Mouse (Mus musculus) CH12.LX (cell line): ENCODE measurements around the gene Timm23. TPM values are rescaled to one million over a fixed set of nuclear protein-coding genes. Genes with fewer than 3 reads are reported as not detected.
A peak's percentile ranks its signal among the peaks of the same experiment; 100 is the strongest.

ENCODE experiments used
- DNase-seq: peaks from one replicate; pipeline ENCODE4 v3.0.0-alpha.2; 2013; ENCODE audit errors: extremely low read depth
- H3K27ac ChIP-seq: 2 replicates; pipeline ENCODE4 v1.5.1; 2012; ENCODE audit warnings: low read depth, mild to moderate bottlenecking, control low read depth, moderate library complexity; ENCODE audit not compliant: insufficient read depth
- H3K27me3 ChIP-seq: replicated peaks from 2 replicates; pipeline ENCODE3; 2012; ENCODE audit warnings: inconsistent platforms
- H3K36me3 ChIP-seq, 2 experiments: replicated peaks in 1 of 2; 2 replicates each; pipeline versions ENCODE3 to v1.6.1; 2012; ENCODE audit warnings: inconsistent platforms in 1 of 2, low read length in 1 of 2, mild to moderate bottlenecking in 1 of 2, mixed read lengths in 1 of 2, moderate library complexity in 1 of 2; ENCODE audit not compliant: control insufficient read depth in 1 of 2, insufficient read depth in 1 of 2
- H3K4me1 ChIP-seq, 2 experiments: 2 replicates each; pipeline ENCODE4 v1.6.1; 2012; ENCODE audit warnings: inconsistent platforms in 1 of 2, moderate library complexity in 1 of 2; ENCODE audit not compliant: insufficient read depth in 2 of 2, control insufficient read depth in 1 of 2
- H3K4me2 ChIP-seq: 2 replicates; pipeline ENCODE4 v1.6.1; 2012; ENCODE audit warnings: low read depth, mild to moderate bottlenecking, control low read depth; ENCODE audit not compliant: poor library complexity, insufficient read depth, severe bottlenecking
- H3K4me3 ChIP-seq, 3 experiments: fragments of 150-350 bp in 1 of 3; sonication (generic) in 1 of 3; replicated peaks in 1 of 3; 2 replicates each; pipeline versions ENCODE3 to v1.5.1; 2011 to 2012; ENCODE audit warnings: low read depth in 2 of 3, low read length in 2 of 3, mild to moderate bottlenecking in 2 of 3, moderate library complexity in 2 of 3, control low read depth in 1 of 3, improper control_type of control experiment in 1 of 3, inconsistent platforms in 1 of 3, mixed read lengths in 1 of 3; ENCODE audit not compliant: poor library complexity in 1 of 3
- H3K79me2 ChIP-seq: replicated peaks from 2 replicates; pipeline ENCODE4 v1.6.1; 2012; ENCODE audit warnings: mild to moderate bottlenecking, moderate library complexity; ENCODE audit not compliant: control insufficient read depth, poor library complexity, insufficient read depth, severe bottlenecking; ENCODE audit errors: extremely low read depth
- H3K9ac ChIP-seq: 2 replicates; pipeline ENCODE4 v1.6.1; 2012; ENCODE audit warnings: low read depth, mild to moderate bottlenecking, control low read depth, moderate library complexity; ENCODE audit not compliant: insufficient read depth
- H3K9me3 ChIP-seq: replicated peaks from 2 replicates; pipeline ENCODE3; 2012; ENCODE audit warnings: low read length, inconsistent platforms, mixed read lengths
- CHD1 ChIP-seq: IDR thresholded peaks from 2 replicates; pipeline ENCODE4 v1.6.1; 2012; ENCODE audit warnings: low read depth, low read length, improper control_type of control experiment, inconsistent platforms
- CHD2 ChIP-seq: IDR thresholded peaks from 2 replicates; pipeline ENCODE4 v1.6.1; 2011; ENCODE audit warnings: low read length, improper control_type of control experiment
- E2F4 ChIP-seq: IDR thresholded peaks from 2 replicates; pipeline ENCODE4 v1.6.1; 2011; ENCODE audit warnings: low read depth, low read length, improper control_type of control experiment; ENCODE audit not compliant: insufficient replicate concordance
- ELF1 ChIP-seq: IDR thresholded peaks from 2 replicates; pipeline ENCODE4 v1.6.1; 2014; ENCODE audit warnings: low read depth, mild to moderate bottlenecking, inconsistent platforms, low read length, improper control_type of control experiment
- EP300 ChIP-seq: IDR thresholded peaks from 2 replicates; pipeline ENCODE4 v1.6.1; 2011; ENCODE audit warnings: low read length, improper control_type of control experiment
- ETS1 ChIP-seq: conservative IDR thresholded peaks from 2 replicates; pipeline ENCODE4 v1.6.1; 2012; ENCODE audit warnings: low read depth, mild to moderate bottlenecking, inconsistent platforms, low read length, improper control_type of control experiment, moderate library complexity
- HCFC1 ChIP-seq: IDR thresholded peaks from 2 replicates; pipeline ENCODE4 v1.6.1; 2012; ENCODE audit warnings: low read depth, mild to moderate bottlenecking, inconsistent platforms, low read length, improper control_type of control experiment
- IRF4 ChIP-seq: IDR thresholded peaks from 2 replicates; pipeline ENCODE4 v1.6.1; 2014; ENCODE audit warnings: low read depth, mild to moderate bottlenecking, inconsistent platforms, low read length, improper control_type of control experiment
- JUN ChIP-seq: IDR thresholded peaks from 2 replicates; pipeline ENCODE4 v1.6.1; 2011; ENCODE audit warnings: low read depth, mild to moderate bottlenecking, low read length, improper control_type of control experiment, moderate library complexity; ENCODE audit not compliant: insufficient read depth
- JUND ChIP-seq: conservative IDR thresholded peaks from 2 replicates; pipeline ENCODE4 v1.6.1; 2011; ENCODE audit warnings: low read depth, low read length, improper control_type of control experiment
- KAT2A ChIP-seq: IDR thresholded peaks from 2 replicates; pipeline ENCODE4 v1.6.1; 2012; ENCODE audit warnings: low read length, improper control_type of control experiment, inconsistent platforms; ENCODE audit not compliant: insufficient replicate concordance
- MAFK ChIP-seq: IDR thresholded peaks from 2 replicates; pipeline ENCODE4 v1.6.1; 2011; ENCODE audit warnings: low read length, improper control_type of control experiment; ENCODE audit not compliant: insufficient replicate concordance
- MAX ChIP-seq: IDR thresholded peaks from 2 replicates; pipeline ENCODE4 v1.6.1; 2011; ENCODE audit warnings: low read length, improper control_type of control experiment
- MAZ ChIP-seq: IDR thresholded peaks from 2 replicates; pipeline ENCODE4 v1.6.1; 2012; ENCODE audit warnings: low read depth, mild to moderate bottlenecking, inconsistent platforms, low read length, improper control_type of control experiment, moderate library complexity
- MXI1 ChIP-seq: IDR thresholded peaks from 2 replicates; pipeline ENCODE4 v1.6.1; 2011; ENCODE audit warnings: mild to moderate bottlenecking, low read depth, low read length, improper control_type of control experiment
- MYC ChIP-seq: IDR thresholded peaks from 2 replicates; pipeline ENCODE4 v1.6.1; 2011; ENCODE audit warnings: low read depth, mild to moderate bottlenecking, improper control_type of control experiment, low read length
- NELFE ChIP-seq: IDR thresholded peaks from 2 replicates; pipeline ENCODE4 v1.6.1; 2011; ENCODE audit warnings: low read depth, low read length, improper control_type of control experiment
- NRF1 ChIP-seq: IDR thresholded peaks from 2 replicates; pipeline ENCODE4 v1.6.1; 2014; ENCODE audit warnings: low read depth, mild to moderate bottlenecking, inconsistent platforms, low read length, improper control_type of control experiment, moderate library complexity
- PAX5 ChIP-seq: IDR thresholded peaks from 2 replicates; pipeline ENCODE4 v1.6.1; 2012; ENCODE audit warnings: low read length, inconsistent platforms, mixed read lengths
- POLR2A ChIP-seq: IDR thresholded peaks from 2 replicates; pipeline ENCODE4 v1.6.1; 2011; ENCODE audit warnings: low read depth, mild to moderate bottlenecking, improper control_type of control experiment, low read length
- POLR2AphosphoS2 ChIP-seq: IDR thresholded peaks from 2 replicates; pipeline ENCODE4 v1.6.1; 2011; ENCODE audit warnings: low read depth, low read length, improper control_type of control experiment
- RCOR1 ChIP-seq: conservative IDR thresholded peaks from 2 replicates; pipeline ENCODE4 v1.6.1; 2012; ENCODE audit warnings: low read depth, mild to moderate bottlenecking, inconsistent platforms, low read length, improper control_type of control experiment
- SIN3A ChIP-seq: IDR thresholded peaks from 2 replicates; pipeline ENCODE4 v1.6.1; 2012; ENCODE audit warnings: low read length, improper control_type of control experiment, inconsistent platforms
- SMC3 ChIP-seq: IDR thresholded peaks from 2 replicates; pipeline ENCODE4 v1.6.1; 2011; ENCODE audit warnings: low read depth, low read length, improper control_type of control experiment
- TBP ChIP-seq: conservative IDR thresholded peaks from 2 replicates; pipeline ENCODE4 v1.6.1; 2011; ENCODE audit warnings: low read depth, low read length, improper control_type of control experiment
- TCF12 ChIP-seq: IDR thresholded peaks from 2 replicates; pipeline ENCODE4 v1.6.1; 2014; ENCODE audit warnings: low read depth, mild to moderate bottlenecking, inconsistent platforms, low read length, improper control_type of control experiment
- UBTF ChIP-seq: IDR thresholded peaks from 2 replicates; pipeline ENCODE4 v1.6.1; 2012; ENCODE audit warnings: low read depth, mild to moderate bottlenecking, inconsistent platforms, low read length, improper control_type of control experiment, moderate library complexity
- USF2 ChIP-seq: conservative IDR thresholded peaks from 2 replicates; pipeline ENCODE4 v1.6.1; 2011; ENCODE audit warnings: low read depth, low read length, improper control_type of control experiment
- ZC3H11A ChIP-seq: IDR thresholded peaks from 2 replicates; pipeline ENCODE4 v1.6.1; 2012; ENCODE audit warnings: low read depth, mild to moderate bottlenecking, inconsistent platforms, low read length, improper control_type of control experiment
- ZMIZ1 ChIP-seq: IDR thresholded peaks from 2 replicates; pipeline ENCODE4 v1.6.1; 2012; ENCODE audit warnings: low read depth, mild to moderate bottlenecking, inconsistent platforms, low read length, improper control_type of control experiment
- ZNF384 ChIP-seq: IDR thresholded peaks from 2 replicates; pipeline ENCODE4 v1.6.1; 2012; ENCODE audit warnings: low read depth, low read length, improper control_type of control experiment, inconsistent platforms
- dilution Hi-C: fragments of 300-500 bp; cut with MboI; formaldehyde crosslinking; loops from 2 replicates; pipeline ENCODE4 v1.14.3; 2020; ENCODE audit warnings: low sequenced_read_pairs; ENCODE audit not compliant: extremely low pct_unique_long_range_greater_than_20kb, extremely low pct_ligation_motif_present
- in situ Hi-C: fragments of 300-500 bp; cut with MboI; formaldehyde crosslinking; loops from 3 replicates; pipeline ENCODE4 v1.14.3; 2019; ENCODE audit warnings: low sequenced_read_pairs, low pct_ligation_motif_present, low pct_unique_long_range_greater_than_20kb, mixed read lengths
- polyA plus RNA-seq: library from polyadenylated mRNA; unstranded; fragments of >175 nt; gene quantifications from 2 replicates; pipeline ENCODE4 v1.2.1, GENCODE M21; 2012; ENCODE audit warnings: low read depth; ENCODE audit not compliant: insufficient read length
- total RNA-seq, 2 experiments: library from RNA; depleted of rRNA; stranded (reverse); fragments of 300-350 nt in 1 of 2; fragments of >200 nt in 1 of 2; gene quantifications; 2 replicates each; pipeline ENCODE4 v1.2.3; 2012 to 2014

The Timm23 gene
- 285 and 389 TPM in 2 replicates for total RNA-seq (2012; rRNA removed)
- 496 and 558 TPM in 2 replicates for total RNA-seq (2014; rRNA removed)
- polyA plus RNA-seq, result 425 and 495 TPM in 2 replicates

DNA sequence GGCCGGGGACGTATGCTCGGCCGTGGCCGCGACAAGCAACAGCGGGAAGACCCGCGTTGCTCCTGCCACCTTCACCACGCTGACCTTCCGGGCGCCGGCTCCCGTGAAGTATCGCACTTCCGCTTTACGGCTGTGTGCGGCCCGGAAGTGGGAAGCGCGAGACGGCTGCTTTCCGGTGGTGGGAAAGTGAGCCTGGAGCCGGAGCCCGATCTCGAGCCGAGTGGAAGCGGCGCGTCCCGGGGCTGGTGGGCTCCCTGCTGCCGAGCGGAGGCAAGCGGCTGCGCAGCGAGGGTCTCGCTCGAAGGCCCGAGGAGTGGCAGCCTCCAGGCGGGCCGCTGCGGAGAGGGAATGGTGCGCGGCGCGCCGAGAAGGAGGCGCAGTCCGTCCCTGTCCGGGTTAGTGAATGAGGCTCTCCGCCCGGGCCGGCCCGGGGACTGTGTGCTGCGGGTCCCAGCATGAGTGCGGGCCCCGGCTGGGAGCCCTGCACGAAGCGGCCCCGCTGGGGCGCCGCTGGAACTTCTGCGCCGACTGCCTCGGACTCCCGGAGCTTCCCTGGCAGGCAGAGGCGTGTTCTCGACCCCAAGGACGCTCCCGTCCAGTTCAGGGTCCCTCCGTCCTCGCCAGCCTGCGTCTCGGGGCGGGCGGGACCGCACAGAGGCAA is at the start of gene Timm23, which contains the start of gene Parg:
Gene Timm23, minus strand, starts transcription at position 108 of the 661 bp plus-strand sequence.
Gene Parg, plus strand, starts transcription at position 159 of the 661 bp plus-strand sequence.
- Histone ChIP-seq H3K27me3 (no peaks in the 10 kb centered on the region), H3K27ac (no peak within 1 kb of the TSS), H3K4me3 (peak within 1 kb of the TSS; percentile 87 to 98 (median 94)), H3K9ac (peak within 1 kb of the TSS; percentile 66), H3K4me1 (peaks cover 9 to 28% of the 10 kb centered on the region in 2 experiments), H3K9me3 (peaks cover 7% of the 10 kb centered on the region), H3K79me2 (peaks cover 69% of the 10 kb centered on the region), H3K36me3 (peaks cover 18 to 40% of the 10 kb centered on the region in 2 experiments), H3K4me2 (peak within 1 kb of the TSS; percentile 98)
- in situ Hi-C loops, result no loop called here
- peak; percentile 72 for TF ChIP-seq ZMIZ1
- peak; percentile 84; the same call in 1 of the 2 replicates for TF ChIP-seq KAT2A
- TF ChIP-seq NELFE, result peak; percentile 76
- TF ChIP-seq NRF1, result no peak
- TF ChIP-seq PAX5, result no peak
- TF ChIP-seq TCF12, result peak; percentile 70
- no peak for TF ChIP-seq RCOR1
- TF ChIP-seq JUN, result no peak
- TF ChIP-seq ETS1, result no peak
- no peak for TF ChIP-seq CHD2
- peak; percentile 91 for TF ChIP-seq MXI1
- 0 out of 2 replicates have a peak, but pooled peaks have one; percentile 12 for TF ChIP-seq TBP
- 0 out of 2 replicates have a peak, but pooled peaks have one; percentile 24 for TF ChIP-seq MYC
- TF ChIP-seq MAFK, result no peak
- TF ChIP-seq IRF4, result peak; percentile 25; the same call in 1 of the 2 replicates
- TF ChIP-seq JUND, result no peak
- no peak for TF ChIP-seq UBTF
- TF ChIP-seq POLR2AphosphoS2, result peak; percentile 59; the same call in 1 of the 2 replicates
- TF ChIP-seq HCFC1, result peak; percentile 84
- TF ChIP-seq POLR2A, result peak; percentile 82
- no peak for TF ChIP-seq ZNF384
- no peak for TF ChIP-seq E2F4
- TF ChIP-seq SMC3, result no peak
- peak; percentile 93 for TF ChIP-seq ELF1
- no peak for TF ChIP-seq CHD1
- TF ChIP-seq ZC3H11A, result no peak
- TF ChIP-seq MAZ, result no peak
- TF ChIP-seq SIN3A, result peak; percentile 85
- no peak for TF ChIP-seq EP300
- no peak for TF ChIP-seq USF2
- peak; percentile 75; the same call in 1 of the 2 replicates for TF ChIP-seq MAX
- peak; percentile 88 for DNase-seq
- dilution Hi-C loops, result no loop called here
